Mouse (Mus musculus) CH12.LX (cell line): Measurements from ENCODE around the gene Ncor1. TPM values are rescaled to one million over a fixed set of nuclear protein-coding genes. Genes with fewer than 3 reads are reported as not detected.

Experiments
- DNase-seq: peaks from one replicate; pipeline ENCODE4 v3.0.0-alpha.2; 2013; ENCODE audit errors: extremely low read depth
- H3K27ac ChIP-seq: 2 replicates; pipeline ENCODE4 v1.5.1; 2012; ENCODE audit warnings: low read depth, mild to moderate bottlenecking, control low read depth, moderate library complexity; ENCODE audit not compliant: insufficient read depth
- H3K27me3 ChIP-seq: replicated peaks from 2 replicates; pipeline ENCODE3; 2012; ENCODE audit warnings: inconsistent platforms
- H3K36me3 ChIP-seq, 2 experiments: replicated peaks in 1 of 2; 2 replicates each; pipeline versions ENCODE3 to v1.6.1; 2012; ENCODE audit warnings: inconsistent platforms in 1 of 2, low read length in 1 of 2, mild to moderate bottlenecking in 1 of 2, mixed read lengths in 1 of 2, moderate library complexity in 1 of 2; ENCODE audit not compliant: control insufficient read depth in 1 of 2, insufficient read depth in 1 of 2
- H3K4me1 ChIP-seq, 2 experiments: 2 replicates each; pipeline ENCODE4 v1.6.1; 2012; ENCODE audit warnings: inconsistent platforms in 1 of 2, moderate library complexity in 1 of 2; ENCODE audit not compliant: insufficient read depth in 2 of 2, control insufficient read depth in 1 of 2
- H3K4me2 ChIP-seq: 2 replicates; pipeline ENCODE4 v1.6.1; 2012; ENCODE audit warnings: low read depth, mild to moderate bottlenecking, control low read depth; ENCODE audit not compliant: poor library complexity, insufficient read depth, severe bottlenecking
- H3K4me3 ChIP-seq, 3 experiments: fragments of 150-350 bp in 1 of 3; sonication (generic) in 1 of 3; replicated peaks in 1 of 3; 2 replicates each; pipeline versions ENCODE3 to v1.5.1; 2011 to 2012; ENCODE audit warnings: low read depth in 2 of 3, low read length in 2 of 3, mild to moderate bottlenecking in 2 of 3, moderate library complexity in 2 of 3, control low read depth in 1 of 3, improper control_type of control experiment in 1 of 3, inconsistent platforms in 1 of 3, mixed read lengths in 1 of 3; ENCODE audit not compliant: poor library complexity in 1 of 3
- H3K79me2 ChIP-seq: replicated peaks from 2 replicates; pipeline ENCODE4 v1.6.1; 2012; ENCODE audit warnings: mild to moderate bottlenecking, moderate library complexity; ENCODE audit not compliant: control insufficient read depth, poor library complexity, insufficient read depth, severe bottlenecking; ENCODE audit errors: extremely low read depth
- H3K9ac ChIP-seq: 2 replicates; pipeline ENCODE4 v1.6.1; 2012; ENCODE audit warnings: low read depth, mild to moderate bottlenecking, control low read depth, moderate library complexity; ENCODE audit not compliant: insufficient read depth
- H3K9me3 ChIP-seq: replicated peaks from 2 replicates; pipeline ENCODE3; 2012; ENCODE audit warnings: low read length, inconsistent platforms, mixed read lengths
- BHLHE40 ChIP-seq: IDR thresholded peaks from 2 replicates; pipeline ENCODE4 v1.6.1; 2011; ENCODE audit warnings: mild to moderate bottlenecking, low read depth, low read length, improper control_type of control experiment
- CHD1 ChIP-seq: IDR thresholded peaks from 2 replicates; pipeline ENCODE4 v1.6.1; 2012; ENCODE audit warnings: low read depth, low read length, improper control_type of control experiment, inconsistent platforms
- CHD2 ChIP-seq: IDR thresholded peaks from 2 replicates; pipeline ENCODE4 v1.6.1; 2011; ENCODE audit warnings: low read length, improper control_type of control experiment
- ELF1 ChIP-seq: IDR thresholded peaks from 2 replicates; pipeline ENCODE4 v1.6.1; 2014; ENCODE audit warnings: low read depth, mild to moderate bottlenecking, inconsistent platforms, low read length, improper control_type of control experiment
- EP300 ChIP-seq: IDR thresholded peaks from 2 replicates; pipeline ENCODE4 v1.6.1; 2011; ENCODE audit warnings: low read length, improper control_type of control experiment
- HCFC1 ChIP-seq: IDR thresholded peaks from 2 replicates; pipeline ENCODE4 v1.6.1; 2012; ENCODE audit warnings: low read depth, mild to moderate bottlenecking, inconsistent platforms, low read length, improper control_type of control experiment
- IRF4 ChIP-seq: IDR thresholded peaks from 2 replicates; pipeline ENCODE4 v1.6.1; 2014; ENCODE audit warnings: low read depth, mild to moderate bottlenecking, inconsistent platforms, low read length, improper control_type of control experiment
- KAT2A ChIP-seq: IDR thresholded peaks from 2 replicates; pipeline ENCODE4 v1.6.1; 2012; ENCODE audit warnings: low read length, improper control_type of control experiment, inconsistent platforms; ENCODE audit not compliant: insufficient replicate concordance
- MAFK ChIP-seq: IDR thresholded peaks from 2 replicates; pipeline ENCODE4 v1.6.1; 2011; ENCODE audit warnings: low read length, improper control_type of control experiment; ENCODE audit not compliant: insufficient replicate concordance
- MXI1 ChIP-seq: IDR thresholded peaks from 2 replicates; pipeline ENCODE4 v1.6.1; 2011; ENCODE audit warnings: mild to moderate bottlenecking, low read depth, low read length, improper control_type of control experiment
- MYC ChIP-seq: IDR thresholded peaks from 2 replicates; pipeline ENCODE4 v1.6.1; 2011; ENCODE audit warnings: low read depth, mild to moderate bottlenecking, improper control_type of control experiment, low read length
- NRF1 ChIP-seq: IDR thresholded peaks from 2 replicates; pipeline ENCODE4 v1.6.1; 2014; ENCODE audit warnings: low read depth, mild to moderate bottlenecking, inconsistent platforms, low read length, improper control_type of control experiment, moderate library complexity
- POLR2A ChIP-seq: IDR thresholded peaks from 2 replicates; pipeline ENCODE4 v1.6.1; 2011; ENCODE audit warnings: low read depth, mild to moderate bottlenecking, improper control_type of control experiment, low read length
- POLR2AphosphoS2 ChIP-seq: IDR thresholded peaks from 2 replicates; pipeline ENCODE4 v1.6.1; 2011; ENCODE audit warnings: low read depth, low read length, improper control_type of control experiment
- RAD21 ChIP-seq: IDR thresholded peaks from 2 replicates; pipeline ENCODE4 v1.6.1; 2011; ENCODE audit warnings: low read depth, mild to moderate bottlenecking, low read length, improper control_type of control experiment, moderate library complexity
- RCOR1 ChIP-seq: conservative IDR thresholded peaks from 2 replicates; pipeline ENCODE4 v1.6.1; 2012; ENCODE audit warnings: low read depth, mild to moderate bottlenecking, inconsistent platforms, low read length, improper control_type of control experiment
- SIN3A ChIP-seq: IDR thresholded peaks from 2 replicates; pipeline ENCODE4 v1.6.1; 2012; ENCODE audit warnings: low read length, improper control_type of control experiment, inconsistent platforms
- SMC3 ChIP-seq: IDR thresholded peaks from 2 replicates; pipeline ENCODE4 v1.6.1; 2011; ENCODE audit warnings: low read depth, low read length, improper control_type of control experiment
- TBP ChIP-seq: conservative IDR thresholded peaks from 2 replicates; pipeline ENCODE4 v1.6.1; 2011; ENCODE audit warnings: low read depth, low read length, improper control_type of control experiment
- UBTF ChIP-seq: IDR thresholded peaks from 2 replicates; pipeline ENCODE4 v1.6.1; 2012; ENCODE audit warnings: low read depth, mild to moderate bottlenecking, inconsistent platforms, low read length, improper control_type of control experiment, moderate library complexity
- dilution Hi-C: fragments of 300-500 bp; cut with MboI; formaldehyde crosslinking; loops from 2 replicates; pipeline ENCODE4 v1.14.3; 2020; ENCODE audit warnings: low sequenced_read_pairs; ENCODE audit not compliant: extremely low pct_unique_long_range_greater_than_20kb, extremely low pct_ligation_motif_present
- in situ Hi-C: fragments of 300-500 bp; cut with MboI; formaldehyde crosslinking; loops from 3 replicates; pipeline ENCODE4 v1.14.3; 2019; ENCODE audit warnings: low sequenced_read_pairs, low pct_ligation_motif_present, low pct_unique_long_range_greater_than_20kb, mixed read lengths
- polyA plus RNA-seq: library from polyadenylated mRNA; unstranded; fragments of >175 nt; gene quantifications from 2 replicates; pipeline ENCODE4 v1.2.1, GENCODE M21; 2012; ENCODE audit warnings: low read depth; ENCODE audit not compliant: insufficient read length
- total RNA-seq, 2 experiments: library from RNA; depleted of rRNA; stranded (reverse); fragments of 300-350 nt in 1 of 2; fragments of >200 nt in 1 of 2; gene quantifications; 2 replicates each; pipeline ENCODE4 v1.2.3; 2012 to 2014

Ncor1 gene
- total and polyA plus RNA-seq, 3 experiments: 76.3 to 232 (median 83.8) TPM

DNA sequence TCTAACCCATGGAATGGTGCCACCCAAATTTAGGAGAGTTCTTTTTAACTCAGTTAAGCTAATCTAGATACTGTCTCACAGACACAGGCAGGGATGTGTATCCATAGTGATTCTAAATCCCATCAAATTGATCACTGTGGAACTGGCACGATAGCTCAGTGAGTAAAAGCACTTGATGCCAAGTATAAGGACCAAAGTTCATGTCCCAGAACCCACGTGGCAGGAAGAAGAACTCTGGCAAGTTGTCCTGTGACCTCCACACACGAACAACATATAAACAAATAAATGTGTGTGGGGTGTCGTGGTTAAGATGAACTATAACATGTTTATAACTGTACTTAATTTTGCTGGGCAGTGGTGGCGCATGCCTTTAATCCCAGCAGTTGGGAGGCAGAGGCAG, 21.2 kb upstream of the Ncor1 start:
- no peak for DNase-seq
- H3K36me3 ChIP-seq: peaks cover 0 to 7% of the 10 kb centered on the region in 2 experiments
- no peak overlapping the region for H3K27ac ChIP-seq
- H3K9me3 ChIP-seq: no peaks in the 10 kb centered on the region
- H3K79me2 ChIP-seq: no peaks in the 10 kb centered on the region
- no peak for TF ChIP-seq EP300
- TF ChIP-seq BHLHE40: no peak
- no peak for TF ChIP-seq NRF1
- no peak for TF ChIP-seq RCOR1
- TF ChIP-seq POLR2AphosphoS2: no peak
- no peak for TF ChIP-seq IRF4
- no peak for TF ChIP-seq ELF1
- no peak overlapping the region for H3K4me2 ChIP-seq
- no peak overlapping the region for H3K4me3 ChIP-seq
- dilution Hi-C loops: no loop called here
- in situ Hi-C loops: no loop called here
- H3K9ac ChIP-seq: no peak overlapping the region
- no peaks in the 10 kb centered on the region for H3K27me3 ChIP-seq
- peaks cover 0 to 9% of the 10 kb centered on the region in 2 experiments; a peak in 2 of 4 replicates for H3K4me1 ChIP-seq

DNA sequence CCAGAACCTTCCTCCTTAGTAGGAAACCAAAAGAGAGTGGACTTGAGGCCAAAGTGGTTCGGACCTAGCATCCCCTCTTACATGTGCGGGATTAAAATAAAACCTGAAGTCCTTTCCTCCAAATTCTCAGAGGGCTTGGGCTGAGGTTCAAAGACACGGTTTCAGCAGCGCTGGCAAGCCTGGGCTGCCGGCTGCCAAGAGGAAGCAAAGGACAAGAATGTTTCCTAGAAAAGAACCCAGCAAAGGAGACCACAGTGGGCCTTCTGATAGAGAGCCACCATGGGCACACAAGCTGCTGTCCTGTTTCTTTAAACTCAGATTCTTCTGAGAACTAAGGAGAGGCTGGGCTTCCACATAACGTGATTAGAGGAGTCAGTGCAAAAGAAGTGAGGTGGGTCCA, 20.6 kb upstream of the Ncor1 start:
- no peak for TF ChIP-seq SMC3

DNA sequence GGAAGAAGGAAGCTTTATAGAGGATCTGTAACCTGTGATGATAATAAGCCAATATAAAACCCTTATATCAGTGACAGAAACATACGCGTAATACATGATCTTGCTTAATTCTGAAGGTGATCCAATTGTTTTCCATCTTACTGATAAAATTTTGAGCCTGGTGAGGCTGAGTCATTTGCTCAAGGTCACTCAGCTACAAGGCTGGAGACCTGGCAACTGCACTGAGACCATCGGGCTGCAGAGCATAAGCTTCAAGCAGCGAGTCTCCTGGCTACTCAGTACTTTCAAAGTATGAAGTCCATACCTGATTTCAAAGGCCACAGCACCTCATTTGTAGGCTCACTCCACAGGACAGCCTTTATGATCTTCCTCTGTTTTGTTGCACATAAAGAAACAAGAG, 17.8 kb upstream of the Ncor1 start:
- H3K4me1 ChIP-seq: peaks cover 2 to 9% of the 10 kb centered on the region in 2 experiments; a peak in 2 of 4 replicates
- H3K4me3 ChIP-seq: no peak overlapping the region
- in situ Hi-C loops (no loop called here), dilution Hi-C loops (no loop called here)
- H3K9ac ChIP-seq: no peak overlapping the region
- DNase-seq: no peak
- H3K27ac ChIP-seq: no peak overlapping the region
- TF ChIP-seq IRF4 (no peak), SIN3A (no peak), CHD2 (no peak), TBP (no peak), MAFK (no peak), RAD21 (no peak), MYC (no peak), NRF1 (no peak), POLR2A (no peak), UBTF (no peak), CHD1 (no peak), EP300 (no peak), KAT2A (no peak), HCFC1 (no peak), SMC3 (no peak), MXI1 (no peak)
- no peaks in the 10 kb centered on the region for H3K9me3 ChIP-seq
- H3K36me3 ChIP-seq: peaks cover 0 to 10% of the 10 kb centered on the region in 2 experiments
- H3K27me3 ChIP-seq: no peaks in the 10 kb centered on the region
- H3K4me2 ChIP-seq: no peak overlapping the region
- H3K79me2 ChIP-seq: peaks cover 3% of the 10 kb centered on the region; the same call in 1 of the 2 replicates

More for the DNA sequence above, 20.6 kb upstream of the Ncor1 start:
- in situ Hi-C loops: no loop called here
- Histone ChIP-seq H3K27me3 (no peaks in the 10 kb centered on the region), H3K9me3 (no peaks in the 10 kb centered on the region), H3K36me3 (peaks cover 0 to 8% of the 10 kb centered on the region in 2 experiments), H3K4me1 (peaks cover 0 to 9% of the 10 kb centered on the region in 2 experiments; a peak in 2 of 4 replicates), H3K79me2 (no peaks in the 10 kb centered on the region), H3K27ac (no peak overlapping the region), H3K9ac (no peak overlapping the region), H3K4me3 (no peak overlapping the region), H3K4me2 (no peak overlapping the region)
- dilution Hi-C loops: no loop called here
- no peak for DNase-seq
